Mouse (Mus musculus): ENCODE data around the gene Hfm1. TPM values are rescaled to one million over a fixed set of nuclear protein-coding genes. Genes with fewer than 3 reads are reported as not detected.

Hfm1 gene
- polyA plus RNA-seq (2017; shearing (Covaris generic)): not detected

GRCm38 (mm10) chr5:106925488-106926368 is at the start of gene Hfm1:
TSS of gene Hfm1 (minus strand) at chr5:106926321.

GRCm38 (mm10) chr5:106963584-106964512 is 37.7 kb upstream of the Hfm1 start, which contains the start of gene Cdc7:
TSS of gene Cdc7 (plus strand) at chr5:106964322.

Other genes starting within 250 kb of the Hfm1 start
- gene Zfp644, start 229.0 kb downstream of the Hfm1 start, polyA plus RNA-seq (2017; shearing (Covaris generic)): 83.2 TPM
- gene Cdc7, start 38.0 kb upstream of the Hfm1 start, polyA plus RNA-seq (2017; shearing (Covaris generic)): 19.0 TPM